Mouse (Mus musculus): ENCODE data around the gene Hoxd4.

The Hoxd4 gene

GRCm38 (mm10) chr2:74747661-74748141, 36.0 kb downstream of the Hoxd4 start:
- DNase-seq, result no peak

GRCm38 (mm10) chr2:74748436-74748995, 36.8 kb downstream of the Hoxd4 start:
- no peak for DNase-seq

- no peak for DNase-seq
Measured at GRCm38 (mm10) chr2:74749337-74750121, 37.8 kb downstream of the Hoxd4 start.

GRCm38 (mm10) chr2:74750731-74751250, 39.1 kb downstream of the Hoxd4 start:
- DNase-seq, result no peak

GRCm38 (mm10) chr2:74751861-74752260, 40.1 kb downstream of the Hoxd4 start:
- DNase-seq, result no peak

GRCm38 (mm10) chr2:74752431-74753174, 40.9 kb downstream of the Hoxd4 start:
- DNase-seq, result no peak

GRCm38 (mm10) chr2:74753175-74753523, 41.4 kb downstream of the Hoxd4 start:
- DNase-seq, result no peak

GRCm38 (mm10) chr2:74753711-74754110, 42.0 kb downstream of the Hoxd4 start:
- no peak for DNase-seq

- no peak for DNase-seq
Measured at GRCm38 (mm10) chr2:74760146-74760545, 48.4 kb downstream of the Hoxd4 start.

GRCm38 (mm10) chr2:74761941-74762340, 50.2 kb downstream of the Hoxd4 start:
- no peak for DNase-seq

GRCm38 (mm10) chr2:74762522-74763244, 51.0 kb downstream of the Hoxd4 start, which contains the start of gene Hoxd1:
Gene Hoxd1 (plus strand): TSS chr2:74762980.
- no peak for DNase-seq

GRCm38 (mm10) chr2:74763245-74763735, 51.6 kb downstream of the Hoxd4 start:
- no peak for DNase-seq

GRCm38 (mm10) chr2:74763976-74764375, 52.2 kb downstream of the Hoxd4 start:
- DNase-seq, result no peak

- DNase-seq, result no peak
Measured at GRCm38 (mm10) chr2:74774359-74774758, 62.6 kb downstream of the Hoxd4 start.

- no peak for DNase-seq
Measured at GRCm38 (mm10) chr2:74777536-74778275, 66.0 kb downstream of the Hoxd4 start.

Data from cerebellum, adult 18-20 months (tissue).